32 mouse cellular contexts compared by ENCODE assay signal in the genomic region with DNA sequence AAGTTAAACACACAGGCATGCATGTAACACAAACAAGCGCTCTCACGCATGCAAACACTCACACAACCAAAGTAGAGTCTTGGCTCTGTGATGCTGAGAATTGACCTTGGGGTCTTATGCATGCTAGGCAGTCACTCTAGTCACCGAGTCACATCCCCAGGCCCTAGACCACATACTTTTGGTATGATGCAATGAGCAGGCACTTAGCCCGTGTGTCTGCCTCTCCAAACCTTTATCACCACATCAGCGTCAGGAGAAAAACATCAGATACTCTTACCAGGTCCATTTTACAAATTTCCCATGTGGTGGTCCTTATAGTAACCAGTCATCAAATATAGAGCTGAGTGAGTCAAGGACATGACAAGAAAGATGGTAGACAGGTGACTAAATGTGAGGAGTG. TPM values are rescaled to one million over a fixed set of nuclear protein-coding genes. Genes with fewer than 3 reads are reported as not detected.
DNase-seq lines count a peak whose midpoint lies in the region; ATAC-seq and TF ChIP-seq lines count a peak whose summit lies in the region.
"Had no signal": no experiment of that assay in that cellular context is flagged by ENCODE, and none has a peak within 500 bp of the region (broad histone marks: within the 10 kb centered on the region; RNA-seq: fewer than 3 reads in every experiment).

No protein-coding gene starts in this region.

- 68% methylated on average over 5 of the region's 5 CpGs for WGBS in stomach, postnatal 0 days

- TF ChIP-seq EP300 in stomach, postnatal 0 days (optimal IDR thresholded peaks at IDR 0.05), result no peak

- H3K27me3 ChIP-seq in stomach, postnatal 0 days (ENCODE audit: control insufficient read depth, insufficient read depth, low read length), result no peaks in the 10 kb centered on the region
- H3K27me3 ChIP-seq: heart, embryonic 12.5 days; heart, embryonic 15.5 days had no signal

- intact Hi-C loops in gastrocnemius, adult 2 months (cut with DNase I), result no loop called here

- H3K9me3 ChIP-seq in stomach, postnatal 0 days (ENCODE audit: control insufficient read depth, low read length), result no peaks in the 10 kb centered on the region
- H3K9me3 ChIP-seq: heart, embryonic 12.5 days; heart, embryonic 15.5 days had no signal

- H3K9ac ChIP-seq in stomach, postnatal 0 days (ENCODE audit: low read length), result no peak overlapping the region
- H3K9ac ChIP-seq: forebrain, postnatal 0 days; heart, embryonic 12.5 days; heart, embryonic 15.5 days; hindbrain, embryonic 14.5 days had no signal

- peak overlapping the region; percentile 84 for H3K27ac ChIP-seq in gastrocnemius, adult 2 months
- H3K27ac ChIP-seq in embryonic fibroblast, embryonic 13.5 days (ENCODE audit: insufficient read depth, low read length), result peak overlapping the region; percentile 4; the same call in 1 of the 2 replicates
- H3K27ac ChIP-seq in stomach, postnatal 0 days (replicated peaks), result 0 out of 2 replicates have a peak overlapping the region, but pooled peaks have one; percentile 56
- H3K27ac ChIP-seq: heart, embryonic 15.5 days; hindbrain, embryonic 14.5 days; hindbrain, postnatal 0 days had no signal

- no peak for DNase-seq in gastrocnemius, adult 2 months
- no peak for DNase-seq in gastrocnemius, postnatal 4 days (ENCODE audit: low spot score in 2 of 2)
- DNase-seq in 3T3-L1 (ENCODE audit: low read depth, low spot score), result peak; percentile 35
- no peak for DNase-seq in stomach, postnatal 0 days (ENCODE audit: low spot score)
- no peak for DNase-seq in kidney, postnatal 25 days
- no peak for DNase-seq in right cerebral cortex, postnatal 36 days (ENCODE audit: low spot score in 2 of 2)
- DNase-seq: adrenal gland, adult 8-10 months; adrenal gland, postnatal 25 days; cerebellum, adult 11-12 months; cerebellum, adult 8-10 months; cerebellum, postnatal 10 days; cerebellum, postnatal 36 days; forebrain, postnatal 0 days; gastrocnemius, postnatal 25 days; heart, adult 18-20 months; heart, postnatal 10 days; heart, postnatal 4 days had no signal

- H3K4me2 ChIP-seq in stomach, postnatal 0 days (replicated peaks; ENCODE audit: low read depth), result no peak overlapping the region
- H3K4me2 ChIP-seq: heart, embryonic 12.5 days; heart, embryonic 15.5 days; hindbrain, embryonic 14.5 days had no signal

- H3K4me1 ChIP-seq in embryonic fibroblast, embryonic 13.5 days (ENCODE audit: control insufficient read depth, insufficient read depth, low read length), result peaks cover 15% of the 10 kb centered on the region
- H3K4me1 ChIP-seq in stomach, postnatal 0 days (replicated peaks; ENCODE audit: control insufficient read depth, insufficient read depth), result no peaks in the 10 kb centered on the region

- TF ChIP-seq POLR2A in embryonic fibroblast, embryonic 13.5 days (IDR thresholded peaks at IDR 0.05; ENCODE audit: low read depth, low read length), result no peak

- TF ChIP-seq CTCF in gastrocnemius, adult 2 months (IDR thresholded peaks at IDR 0.05), result no peak
- TF ChIP-seq CTCF in embryonic fibroblast, embryonic 13.5 days (IDR thresholded peaks at IDR 0.05; ENCODE audit: borderline replicate concordance, insufficient read depth, low read length), result no peak
- no peak for TF ChIP-seq CTCF in stomach, postnatal 0 days (IDR thresholded peaks at IDR 0.05; ENCODE audit: low read depth)

- H3K36me3 ChIP-seq in stomach, postnatal 0 days (ENCODE audit: control insufficient read depth, insufficient read depth, low read length), result no peaks in the 10 kb centered on the region; the same call in 1 of the 2 replicates
- H3K36me3 ChIP-seq: heart, embryonic 15.5 days had no signal

- no peak overlapping the region for H3K4me3 ChIP-seq in gastrocnemius, adult 2 months
- no peak overlapping the region for H3K4me3 ChIP-seq in embryonic fibroblast, embryonic 13.5 days (ENCODE audit: insufficient read depth, low read length)
- H3K4me3 ChIP-seq in stomach, postnatal 0 days (ENCODE audit: low read depth, low read length), result no peak overlapping the region
- H3K4me3 ChIP-seq: heart, embryonic 12.5 days; heart, embryonic 15.5 days had no signal

- no peak for ATAC-seq in stomach, postnatal 0 days (ENCODE audit: low FRiP score, low TSS enrichment)
- ATAC-seq: activated CD4-positive, CD25-positive, alpha-beta regulatory T cell, adult 4 months; CD4-positive, CD25-positive, alpha-beta regulatory T cell, adult 4 months; forebrain, embryonic 14.5 days; forebrain, postnatal 0 days; hindbrain, postnatal 0 days; inflammation-experienced regulatory T-cells, adult 6 months had no signal

RNA-seq across cellular contexts. Expression of a gene that starts 37.1 kb away (rescaled TPM):
- 1 to 10 TPM; 6.8 to 7.1 TPM for total RNA-seq in gastrocnemius, adult 2 months (2021)
- 10 to 100 TPM; 12.1 to 12.6 TPM for total RNA-seq in gastrocnemius, postnatal 4 days (2021)
- 10.8 and 12.1 TPM in 2 replicates for polyA plus RNA-seq in embryonic fibroblast, embryonic 13.5 days (2011; ENCODE audit: insufficient read length, low read depth, missing spikeins)
- polyA plus RNA-seq in stomach, postnatal 0 days (2015; fragmentation: Nextera tagmentation; extraction: Ambion mirVana), result 1.8 and 2.3 TPM in 2 replicates

RNA-seq across cellular contexts. Expression of a gene that starts 43.3 kb away (rescaled TPM):
- total RNA-seq in gastrocnemius, adult 2 months (2021), result 10 to 100 TPM; 31.4 to 38.7 TPM
- total RNA-seq in gastrocnemius, postnatal 4 days (2021), result 100 to 1,000 TPM; 160 to 194 TPM
- 136 and 191 TPM in 2 replicates for polyA plus RNA-seq in embryonic fibroblast, embryonic 13.5 days (2011; ENCODE audit: insufficient read length, low read depth, missing spikeins)
- polyA plus RNA-seq in stomach, postnatal 0 days (2015; fragmentation: Nextera tagmentation; extraction: Ambion mirVana), result 30.7 and 37.7 TPM in 2 replicates

RNA-seq across cellular contexts. Expression of a gene that starts 51.0 kb away (rescaled TPM):
- total RNA-seq in gastrocnemius, adult 2 months (2021), result not detected
- under 1 TPM in 1 of 2 experiments, not detected in 1; 0.05 TPM for total RNA-seq in gastrocnemius, postnatal 4 days (2021)
- not detected in 2 replicates for polyA plus RNA-seq in embryonic fibroblast, embryonic 13.5 days (2011; ENCODE audit: insufficient read length, low read depth, missing spikeins)
- polyA plus RNA-seq in stomach, postnatal 0 days (2015; fragmentation: Nextera tagmentation; extraction: Ambion mirVana), result 0.05 TPM in 2 replicates
- total RNA-seq: gastrocnemius, adult 8-10 months; gastrocnemius, postnatal 25 days; heart, adult 18-20 months; heart, postnatal 10 days; heart, postnatal 4 days; MEL had no signal
- polyA plus RNA-seq: C2C12; CD4-positive, CD25-positive, alpha-beta regulatory T cell, adult 4 months; embryonic facial prominence, embryonic 11.5 days; forebrain, embryonic 11.5 days; forebrain, embryonic 14.5 days; heart, embryonic 15.5 days; hindbrain, embryonic 11.5 days had no signal

Comparison
In these comparisons a context has a peak if more than half of its experiments do, and no peak if none do; other contexts are left out.
1. RNA of a gene that starts 43.3 kb away (total RNA-seq): 160 to 194 TPM in gastrocnemius, postnatal 4 days; 31.4 to 38.7 TPM in gastrocnemius, adult 2 months; every median in the first group is over 4 times any median in the second.
2. H3K27ac ChIP-seq: peak in every context shown above with its lines; median percentile 84 in gastrocnemius, adult 2 months; 56 in stomach, postnatal 0 days; 4 in embryonic fibroblast, embryonic 13.5 days.